Mouse (Mus musculus): ENCODE results near the gene Usp7. TPM values are rescaled to one million over a fixed set of nuclear protein-coding genes. Genes with fewer than 3 reads are reported as not detected.

The Usp7 gene
- 17.5 and 20.4 TPM in 2 replicates for polyA plus RNA-seq (2012; rRNA removed)

DNA sequence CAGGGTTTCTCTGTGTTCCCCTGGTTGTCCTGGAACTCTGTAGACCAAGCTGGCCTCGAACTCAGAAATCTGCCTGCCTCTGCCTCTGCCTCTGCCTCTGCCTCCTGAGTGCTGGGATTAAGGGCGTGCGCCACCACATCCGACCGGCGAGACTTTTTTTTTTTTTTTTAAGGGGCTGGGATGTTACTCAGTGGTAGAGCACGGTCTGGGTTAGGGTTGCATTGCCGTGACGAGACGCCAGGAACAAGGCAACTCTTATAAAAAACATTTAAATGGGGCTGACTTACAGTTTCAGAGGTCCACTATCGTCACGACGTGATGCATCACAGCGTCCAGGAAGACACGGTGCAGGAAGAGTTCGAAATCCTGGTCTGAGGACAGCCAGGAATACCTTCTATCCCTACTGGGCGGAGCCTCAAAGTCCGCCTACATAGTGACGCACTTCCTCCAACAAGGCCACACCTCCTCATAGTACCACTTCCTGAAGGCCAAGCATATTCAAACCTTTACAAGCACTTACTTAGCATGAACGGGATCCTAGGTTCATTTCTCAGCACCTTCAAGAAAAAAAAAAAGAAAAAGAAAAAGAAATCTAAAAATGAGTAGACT is at the start of gene Usp7:
Gene Usp7, minus strand, starts transcription at position 360 of the 609 bp plus-strand sequence.

DNA sequence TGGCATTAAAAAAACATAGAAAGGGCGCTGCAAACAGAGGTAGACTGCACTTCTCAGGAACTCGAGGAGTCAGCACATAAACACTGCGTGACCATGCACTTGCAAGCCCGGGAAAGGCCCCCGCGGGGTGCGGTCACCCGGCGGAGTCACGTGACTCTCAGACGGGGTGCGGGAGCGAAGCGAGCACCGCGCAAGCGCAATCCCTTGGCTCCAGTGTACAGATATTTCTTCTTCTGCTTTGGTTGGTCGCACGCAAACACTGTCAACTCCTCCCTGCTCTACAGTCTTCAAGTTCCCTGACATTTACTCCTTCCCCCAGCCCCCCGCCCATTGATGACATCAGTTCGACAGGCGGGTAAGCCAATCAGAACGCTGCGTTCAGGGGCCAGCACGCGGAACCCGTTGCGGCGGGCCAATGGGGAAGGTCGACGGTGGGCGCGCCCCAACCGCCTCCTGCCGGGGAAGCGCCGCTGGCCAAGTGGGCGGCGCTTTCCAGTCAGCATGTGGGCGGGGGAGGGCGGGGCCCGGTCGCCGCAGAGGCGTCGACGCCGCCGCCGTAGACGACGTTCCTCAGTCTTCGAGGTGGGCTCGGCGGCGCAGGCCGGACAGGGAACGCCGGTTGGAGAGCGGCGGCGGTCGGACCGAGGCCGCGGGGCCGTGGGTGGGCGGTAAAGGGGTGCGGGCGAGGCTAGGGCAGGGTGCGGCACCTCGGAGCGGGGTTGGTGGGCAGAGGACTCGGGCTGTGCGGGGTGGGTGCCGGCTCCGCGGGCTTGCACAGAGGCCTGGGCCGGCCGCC is 37.7 kb upstream of the Usp7 start, which contains the start of gene 1810013L24Rik:
Gene 1810013L24Rik, plus strand, starts transcription at position 537 of the 796 bp plus-strand sequence.

DNA sequence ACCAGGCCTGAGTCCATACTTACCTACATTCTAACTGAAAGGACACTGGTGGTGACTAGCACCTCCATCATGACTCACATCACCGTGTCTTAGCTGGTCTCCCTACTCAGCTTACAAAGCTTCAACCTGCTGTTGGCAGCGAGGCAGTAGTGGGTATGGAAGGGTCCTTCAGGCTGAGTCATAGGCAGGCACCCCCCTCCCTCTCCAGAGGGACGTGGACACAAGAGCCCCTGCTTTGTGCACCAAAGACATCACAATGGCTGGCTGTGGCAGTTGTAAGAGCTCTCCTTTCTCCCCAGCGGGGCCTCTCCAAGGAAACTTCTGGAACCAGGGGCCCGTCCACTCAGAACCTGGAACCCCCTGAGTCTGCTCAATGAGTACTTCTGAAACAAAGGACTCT is 111.6 kb downstream of the Usp7 start, which contains the start of gene Gm5767:
Gene Gm5767, plus strand, starts transcription at position 301 of the 400 bp plus-strand sequence.

DNA sequence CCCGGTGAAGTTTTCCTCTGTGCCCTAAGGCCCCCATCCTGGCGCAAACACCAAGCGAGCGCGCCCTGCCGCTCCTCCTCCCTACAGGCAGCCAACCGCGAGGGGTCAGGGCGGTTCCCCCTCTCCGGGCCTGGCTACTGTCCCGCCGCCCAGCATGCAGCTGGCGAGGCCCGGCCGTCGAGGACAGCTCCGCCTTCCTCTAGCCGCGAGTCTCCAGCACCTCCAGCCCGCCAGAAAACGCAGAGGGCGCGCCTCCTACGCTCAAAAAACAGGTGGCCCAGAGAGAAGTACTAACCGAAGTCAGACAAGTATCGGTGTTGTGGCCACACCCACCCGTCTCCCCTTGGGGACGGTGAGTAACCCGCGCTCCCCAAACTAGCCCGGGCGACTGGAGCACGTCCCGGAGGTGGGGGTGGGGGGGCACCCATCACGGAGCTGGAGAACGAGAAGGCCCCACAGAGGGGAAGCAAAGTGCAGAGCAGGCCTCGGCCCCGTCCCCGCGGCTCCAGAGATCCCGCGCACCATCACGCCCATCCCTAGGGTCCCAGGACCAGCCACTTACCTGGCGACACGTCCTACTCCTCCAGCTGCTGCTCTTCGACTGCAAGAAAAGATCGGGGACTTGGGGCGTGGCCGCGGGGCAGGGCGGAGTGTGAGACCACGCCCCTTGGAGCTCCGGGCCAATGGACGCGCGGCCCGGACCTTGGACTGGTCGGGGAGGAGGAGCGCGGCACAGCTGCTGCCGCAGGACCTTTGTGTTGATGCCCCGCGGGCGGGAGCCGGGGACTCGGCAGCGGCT is 120.4 kb downstream of the Usp7 start, which contains the start of gene Carhsp1:
Gene Carhsp1, minus strand, starts transcription at position 605 of the 799 bp plus-strand sequence.

Other genes with a start within 250 kb of the Usp7 start
- 59.9 and 78.4 TPM in 2 replicates for gene Pmm2, start 154.6 kb downstream of the Usp7 start, polyA plus RNA-seq (2012; rRNA removed)
- 18.6 and 20.3 TPM in 2 replicates for gene Tmem186, start 154.6 kb downstream of the Usp7 start, polyA plus RNA-seq (2012; rRNA removed)
- gene Carhsp1, start 120.2 kb downstream of the Usp7 start, polyA plus RNA-seq (2012; rRNA removed): 236 and 272 TPM in 2 replicates
- 0.31 and 0.41 TPM in 2 replicates for gene Gm5767, start 111.5 kb downstream of the Usp7 start, polyA plus RNA-seq (2012; rRNA removed)
- 14.4 and 14.7 TPM in 2 replicates for gene 1810013L24Rik, start 37.8 kb upstream of the Usp7 start, polyA plus RNA-seq (2012; rRNA removed)

Measured in ovary, adult 2 months (tissue).